Comparison of ENCODE assay signal across 8 mouse cellular contexts in the genomic region with DNA sequence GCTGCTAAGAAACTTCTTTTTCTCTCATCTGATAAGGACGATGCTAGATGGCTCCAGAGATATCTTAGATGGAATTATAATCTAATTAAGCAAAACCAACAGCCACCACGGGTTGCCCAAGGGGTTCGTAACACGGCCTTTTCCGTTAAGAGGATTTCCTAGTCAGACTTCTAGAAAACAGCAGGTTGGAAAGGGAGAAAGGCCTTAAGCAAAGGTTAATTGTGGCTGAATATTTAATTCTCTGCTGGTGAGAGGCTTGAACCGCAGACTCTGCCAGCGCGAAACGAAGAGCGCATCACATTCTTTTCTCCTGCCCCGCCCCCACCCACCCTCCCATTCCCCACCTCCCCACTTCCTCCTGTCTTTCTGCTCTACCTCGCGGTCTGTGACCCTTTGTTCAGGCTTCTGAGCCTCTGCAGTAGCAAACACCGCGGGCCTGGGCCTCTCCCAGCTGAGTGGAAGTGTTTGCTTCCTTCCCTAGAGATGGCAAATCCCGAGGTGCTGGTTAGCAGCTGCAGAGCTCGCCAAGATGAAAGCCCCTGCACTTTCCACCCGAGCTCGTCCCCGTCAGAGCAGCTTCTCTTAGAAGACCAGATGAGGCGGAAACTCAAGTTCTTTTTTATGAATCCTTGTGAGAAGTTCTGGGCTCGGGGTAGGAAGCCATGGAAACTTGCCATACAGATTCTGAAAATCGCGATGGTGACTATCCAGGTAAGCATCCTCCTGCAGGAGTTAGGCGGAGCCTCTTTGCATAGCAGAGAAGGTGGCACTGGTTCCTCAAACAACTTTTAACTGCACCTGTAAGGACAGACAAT. TPM values are rescaled to one million over a fixed set of nuclear protein-coding genes. Genes with fewer than 3 reads are reported as not detected.
DNase-seq lines count a peak whose midpoint lies in the region; ATAC-seq lines count a peak whose summit lies in the region.

No protein-coding gene starts in this region.

- peaks cover 15% of the 10 kb centered on the region for H3K27me3 ChIP-seq in forebrain, embryonic 11.5 days (ENCODE audit: control insufficient read depth, insufficient read depth, low read length)

- H3K27ac ChIP-seq in forebrain, embryonic 11.5 days (ENCODE audit: low read depth, low read length): no peak overlapping the region

- peak; percentile 62 for ATAC-seq in forebrain, embryonic 11.5 days (replicated peaks; ENCODE audit: low FRiP score)
- ATAC-seq in monocyte, adult 5-6 weeks (replicated peaks; ENCODE audit: insufficient number of reproducible peaks, low FRiP score, low TSS enrichment, poor library complexity, severe bottlenecking): no peak

- H3K4me1 ChIP-seq in forebrain, embryonic 11.5 days (replicated peaks; ENCODE audit: control insufficient read depth, insufficient read depth, low read length): peaks cover 6% of the 10 kb centered on the region; the same call in 1 of the 2 replicates

- no peaks in the 10 kb centered on the region for H3K36me3 ChIP-seq in forebrain, embryonic 11.5 days (ENCODE audit: control insufficient read depth, insufficient read depth, low read length)

- H3K9ac ChIP-seq in forebrain, embryonic 11.5 days (ENCODE audit: low read length): peak overlapping the region; percentile 55

- peak overlapping the region; percentile 54 for H3K4me2 ChIP-seq in forebrain, embryonic 11.5 days (ENCODE audit: low read depth, low read length, severe bottlenecking)

- peak; percentile 12 for DNase-seq in kidney, postnatal 10 days
- no peak for DNase-seq in kidney, adult 8-10 months
- peak; percentile 73 for DNase-seq in forebrain, embryonic 11.5 days (ENCODE audit: low spot score)
- peak; percentile 13 for DNase-seq in liver
- DNase-seq in spleen, postnatal 10 days (ENCODE audit: low spot score in 2 of 2): peak; percentile 10 to 27
- no peak for DNase-seq in adrenal gland, adult 18-20 months (ENCODE audit: low spot score in 2 of 2)
- no peak for DNase-seq in right cerebral cortex, postnatal 14 days

- peak overlapping the region; percentile 19; the same call in 1 of the 2 replicates for H3K4me3 ChIP-seq in forebrain, embryonic 11.5 days (ENCODE audit: low read depth, low read length)

- no peaks in the 10 kb centered on the region for H3K9me3 ChIP-seq in forebrain, embryonic 11.5 days (ENCODE audit: control insufficient read depth, low read length)

- 6% methylated on average over 25 of the region's 25 CpGs for WGBS in forebrain, embryonic 11.5 days

RNA-seq across cellular contexts. Expression of gene Mcoln3, which starts 4.3 kb away (rescaled TPM):
- polyA plus RNA-seq in forebrain, embryonic 11.5 days (2014; fragmentation: Nextera tagmentation; extraction: Ambion mirVana): 3.7 and 4.8 TPM in 2 replicates
- total RNA-seq in adrenal gland, adult 18-20 months (2021): not detected
- total RNA-seq in monocyte, adult 5-6 weeks (2017): 0.19 to 0.78 TPM (median 0.75 TPM) in 3 replicates

RNA-seq across cellular contexts. Expression of gene Wdr63, which starts 13.6 kb away (rescaled TPM):
- 0.09 TPM in 1 of 2 replicates, not detected in the other for polyA plus RNA-seq in forebrain, embryonic 11.5 days (2014; fragmentation: Nextera tagmentation; extraction: Ambion mirVana)
- total RNA-seq in adrenal gland, adult 18-20 months (2021): not detected
- not detected in 3 replicates for total RNA-seq in monocyte, adult 5-6 weeks (2017)

RNA-seq across cellular contexts. Expression of gene Mcoln2, which starts 28.1 kb away (rescaled TPM):
- polyA plus RNA-seq in forebrain, embryonic 11.5 days (2014; fragmentation: Nextera tagmentation; extraction: Ambion mirVana): 0.11 and 0.27 TPM in 2 replicates
- under 1 TPM in 1 of 2 experiments, not detected in 1; 0.35 TPM for total RNA-seq in adrenal gland, adult 18-20 months (2021)
- total RNA-seq in monocyte, adult 5-6 weeks (2017): 13.6 to 28.6 TPM (median 14.5 TPM) in 3 replicates

Comparison
In these comparisons a context has a peak if more than half of its experiments do, and no peak if none do; other contexts are left out.
1. DNase-seq: peak in kidney, postnatal 10 days (single experiment), forebrain, embryonic 11.5 days (single experiment), liver (single experiment) and spleen, postnatal 10 days (2 of 2); none in kidney, adult 8-10 months (0 of 2), adrenal gland, adult 18-20 months (0 of 2) and right cerebral cortex, postnatal 14 days (single experiment).
2. RNA of gene Mcoln2, which starts 28.1 kb away (total RNA-seq): 13.6 to 28.6 TPM in monocyte, adult 5-6 weeks; 0.35 TPM in adrenal gland, adult 18-20 months; every median in the first group is over 10 times any median in the second.